Mouse (Mus musculus): ENCODE measurements around the gene Zfp423.
"Not testable (repeated sequence)": the region's sequence is repeated elsewhere in the genome, so short reads cannot be mapped to it uniquely, and the experiment has no call there.

Gene Zfp423

DNA sequence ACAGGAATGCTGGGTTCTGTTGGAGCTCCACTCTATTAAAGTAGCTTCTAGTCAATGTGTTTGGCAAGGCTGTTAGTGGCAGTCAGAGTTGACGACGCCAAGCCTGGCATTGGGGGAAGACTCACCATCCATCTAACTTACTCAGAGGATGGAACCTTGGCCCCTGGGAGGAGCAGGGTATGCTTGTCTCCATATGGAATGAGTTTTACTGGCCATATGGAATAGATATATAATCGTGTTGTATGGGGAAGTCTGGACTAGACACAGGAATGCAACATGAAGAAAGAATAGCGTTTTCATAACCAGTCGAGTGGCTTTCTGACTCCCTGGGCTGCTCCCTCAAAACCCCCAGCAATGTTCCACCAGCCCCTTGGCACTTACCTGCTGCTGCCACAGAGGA is 55.3 kb downstream of the Zfp423 start:
- no peak for DNase-seq (ENCODE audit: low read depth in 1 of 2, low spot score in 2 of 2)

DNA sequence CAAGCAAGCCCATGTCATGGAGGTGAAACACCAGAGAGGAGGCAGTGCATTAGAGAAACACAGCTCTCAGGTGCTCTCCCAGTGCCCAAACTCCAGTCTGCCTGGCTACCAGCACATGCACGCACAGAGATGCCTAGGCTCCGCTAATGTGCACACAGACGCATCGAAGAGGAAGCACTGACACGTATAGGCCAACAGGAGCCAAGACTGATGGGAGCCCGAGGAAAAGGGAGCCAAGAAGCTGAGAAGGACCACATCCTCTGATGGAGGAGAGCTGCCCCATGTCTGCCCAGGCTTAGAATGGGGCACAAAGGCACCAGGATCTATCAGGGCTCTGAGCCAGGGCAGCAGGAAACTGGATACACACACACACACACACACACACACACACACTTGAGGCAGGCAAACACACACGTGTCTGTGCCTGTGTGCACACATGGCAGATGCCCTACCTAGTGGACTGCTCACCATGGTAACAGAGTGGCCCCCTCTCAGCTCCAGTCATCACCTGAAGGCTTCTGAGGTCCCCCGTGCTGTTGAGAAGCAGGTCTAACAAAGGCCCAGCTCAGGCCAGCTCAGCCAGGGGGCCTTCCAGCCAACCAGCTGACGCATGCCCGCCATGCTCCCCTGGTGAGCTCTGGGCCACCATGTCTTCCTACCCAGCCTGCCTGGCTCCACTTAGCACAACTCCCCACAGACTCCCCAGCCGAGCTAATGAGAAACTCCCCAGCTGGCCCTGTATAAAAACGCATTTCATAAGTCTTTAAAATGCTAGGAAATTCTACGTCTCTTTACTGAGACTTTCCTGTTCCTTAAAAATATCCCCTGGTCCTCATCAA is 64.0 kb downstream of the Zfp423 start:
- DNase-seq (ENCODE audit: low read depth in 1 of 2, low spot score in 2 of 2) = no peak

DNA sequence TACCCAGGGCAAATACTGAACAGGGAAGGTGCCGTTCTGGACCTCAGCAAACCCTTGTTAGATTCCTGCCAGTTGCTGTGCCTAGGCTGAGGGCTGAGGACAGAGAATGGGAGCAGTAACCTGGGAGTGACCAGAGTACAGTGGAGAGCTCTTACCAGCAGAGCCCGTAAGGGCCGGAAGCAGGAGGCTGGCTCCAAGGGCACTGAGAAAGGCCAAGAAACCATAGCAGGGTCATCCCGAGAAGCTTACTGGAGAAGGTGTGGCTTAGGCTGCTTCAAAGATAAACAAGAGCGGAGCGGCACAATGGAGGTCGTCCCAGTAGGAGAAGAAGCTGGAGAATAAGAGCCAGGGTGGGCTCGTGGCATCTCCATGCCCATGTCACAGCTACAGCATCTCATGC is 65.1 kb downstream of the Zfp423 start:
- DNase-seq (ENCODE audit: low read depth in 1 of 2, low spot score in 2 of 2) = no peak

DNA sequence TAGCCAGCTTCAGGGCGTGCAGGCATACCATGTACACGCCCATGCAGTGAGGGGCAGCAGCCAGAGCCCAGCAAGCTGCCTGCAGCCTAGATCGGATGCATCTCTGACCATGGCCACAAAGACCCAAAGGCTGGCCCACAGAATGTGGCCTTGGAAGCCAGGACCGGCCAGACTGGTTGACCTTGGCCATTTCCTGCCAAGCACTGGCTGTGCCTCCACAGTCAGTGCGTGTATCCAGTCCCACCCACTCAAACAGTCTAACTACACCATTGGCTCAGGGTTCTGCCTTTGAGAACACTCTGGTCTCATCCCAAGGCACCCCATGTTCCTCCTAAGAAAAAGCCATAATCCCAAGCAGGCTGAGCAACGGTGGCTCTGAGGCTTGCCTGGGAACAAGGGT is 65.8 kb downstream of the Zfp423 start:
- no peak for DNase-seq (ENCODE audit: low read depth in 1 of 2, low spot score in 2 of 2)

DNA sequence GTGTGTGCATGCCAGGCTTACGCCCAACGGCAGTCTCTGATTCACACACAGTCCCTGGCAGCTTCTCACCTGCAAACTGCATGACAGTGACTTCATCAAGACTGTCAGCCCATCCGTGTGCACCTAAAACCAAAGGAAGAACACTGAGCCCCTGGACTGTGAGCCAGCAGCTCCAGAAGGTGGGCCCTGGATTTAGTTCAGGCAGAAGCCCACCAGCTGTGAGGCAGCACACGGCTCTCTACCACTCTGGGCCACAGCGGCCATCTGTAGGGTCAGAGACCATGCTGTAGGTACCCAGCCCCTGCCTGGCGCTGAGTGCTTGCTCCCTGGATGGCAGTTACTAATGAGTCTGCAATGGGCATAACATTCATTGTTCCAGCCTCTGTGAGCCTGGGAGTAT is 66.5 kb downstream of the Zfp423 start:
- DNase-seq (ENCODE audit: low read depth in 1 of 2, low spot score in 2 of 2) = no peak

DNA sequence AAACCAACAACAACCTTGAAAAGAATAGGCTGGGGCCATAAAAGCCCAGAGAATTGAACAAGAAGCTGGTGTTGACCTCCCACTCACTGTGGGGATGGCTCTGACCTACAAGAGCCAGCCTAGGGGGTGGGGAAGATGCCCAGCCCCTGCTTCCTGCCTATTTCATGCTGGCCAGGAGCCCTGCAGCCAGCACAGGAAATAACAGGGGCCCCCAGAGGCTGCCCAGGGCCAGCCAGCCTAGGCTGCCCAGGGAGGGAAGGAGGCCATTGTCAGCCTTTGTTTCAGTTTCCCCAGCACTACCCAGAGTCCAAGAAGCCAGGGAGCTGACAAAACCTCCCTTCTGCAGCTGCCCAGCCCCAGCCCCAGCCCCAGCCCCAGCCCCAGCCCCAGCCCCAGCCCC is 67.5 kb downstream of the Zfp423 start:
- no peak for DNase-seq (ENCODE audit: low read depth in 1 of 2, low spot score in 2 of 2)

DNA sequence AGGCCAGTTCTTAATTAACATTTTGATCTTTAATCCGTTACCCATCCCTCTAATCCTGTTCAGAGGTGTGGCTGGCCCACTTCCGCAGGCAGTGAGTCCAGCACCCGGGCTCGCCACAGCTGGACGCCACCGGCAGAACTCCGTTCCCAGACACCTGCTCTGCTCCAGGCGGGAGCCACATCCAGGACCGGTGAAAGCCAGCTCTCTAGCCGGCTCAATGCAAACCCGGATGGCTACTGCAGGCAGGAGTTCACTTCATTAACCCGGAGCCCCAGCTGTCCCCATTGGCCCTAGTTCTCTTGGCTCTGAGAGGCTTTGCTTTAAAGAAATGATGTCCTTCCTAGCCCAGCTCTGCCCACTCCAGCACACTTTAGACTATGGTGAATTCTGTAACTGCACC is 71.4 kb downstream of the Zfp423 start:
- DNase-seq (ENCODE audit: low read depth in 1 of 2, low spot score in 2 of 2) = no peak

DNA sequence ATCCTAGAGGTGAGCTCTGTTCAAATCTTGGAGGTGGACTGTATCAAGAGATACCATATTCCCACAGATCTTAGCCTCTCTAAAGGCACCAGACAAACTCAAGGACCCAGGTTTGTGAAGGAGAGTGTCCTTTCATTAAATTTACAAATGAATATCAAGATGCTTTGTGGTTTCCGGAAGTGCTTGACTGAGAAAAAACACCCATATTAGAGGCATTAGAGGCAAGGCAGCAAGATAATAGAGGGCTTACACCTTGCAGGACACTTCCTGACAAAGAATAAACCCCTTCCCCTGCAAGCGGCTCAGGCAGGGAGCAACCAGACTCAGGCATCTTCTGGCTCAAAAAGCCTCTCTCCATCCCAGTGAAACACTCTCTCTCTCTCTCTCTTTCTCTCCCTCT is 78.3 kb downstream of the Zfp423 start:
- DNase-seq (ENCODE audit: low read depth in 1 of 2, low spot score in 2 of 2) = no peak

DNA sequence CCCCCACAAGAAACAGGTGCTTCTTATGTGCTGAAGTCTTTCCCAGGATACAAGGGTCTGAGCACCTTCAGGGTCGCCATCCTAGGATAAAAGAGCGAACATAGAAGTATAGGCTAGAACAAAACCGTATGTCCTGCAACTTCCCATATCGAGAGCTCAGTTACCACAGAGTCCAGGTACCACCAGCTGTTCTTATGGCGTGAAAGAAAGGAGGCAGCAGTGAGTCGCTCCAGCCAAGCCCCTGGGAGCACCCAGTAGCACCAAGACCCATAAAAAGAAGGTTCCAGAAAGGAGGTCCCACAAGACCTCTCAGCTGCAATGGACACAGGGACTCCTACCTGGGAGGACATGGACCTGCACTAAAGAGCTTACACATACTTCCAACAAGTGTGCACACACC is 83.5 kb downstream of the Zfp423 start:
- DNase-seq (ENCODE audit: low read depth in 1 of 2, low spot score in 2 of 2) = no peak

DNA sequence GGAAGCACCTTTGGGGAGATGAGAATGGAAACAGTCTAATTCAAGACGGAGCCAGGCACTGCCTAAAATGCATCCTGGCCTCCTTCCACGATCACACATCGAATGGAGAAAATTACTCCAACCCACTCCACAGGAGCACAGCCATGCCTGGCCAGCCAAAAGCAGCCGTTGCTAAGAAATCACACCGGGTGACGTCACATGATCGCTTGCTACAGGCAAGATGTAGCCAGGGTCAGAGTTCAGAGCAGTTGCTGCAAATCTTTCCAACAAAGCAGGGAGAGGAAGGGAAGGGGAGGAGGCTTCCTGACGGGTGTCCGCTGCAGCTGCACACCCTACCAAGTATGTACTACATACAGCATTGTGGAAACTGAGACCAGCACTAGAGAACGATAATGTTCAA is 83.9 kb downstream of the Zfp423 start:
- DNase-seq (ENCODE audit: low read depth in 1 of 2, low spot score in 2 of 2) = no peak

DNA sequence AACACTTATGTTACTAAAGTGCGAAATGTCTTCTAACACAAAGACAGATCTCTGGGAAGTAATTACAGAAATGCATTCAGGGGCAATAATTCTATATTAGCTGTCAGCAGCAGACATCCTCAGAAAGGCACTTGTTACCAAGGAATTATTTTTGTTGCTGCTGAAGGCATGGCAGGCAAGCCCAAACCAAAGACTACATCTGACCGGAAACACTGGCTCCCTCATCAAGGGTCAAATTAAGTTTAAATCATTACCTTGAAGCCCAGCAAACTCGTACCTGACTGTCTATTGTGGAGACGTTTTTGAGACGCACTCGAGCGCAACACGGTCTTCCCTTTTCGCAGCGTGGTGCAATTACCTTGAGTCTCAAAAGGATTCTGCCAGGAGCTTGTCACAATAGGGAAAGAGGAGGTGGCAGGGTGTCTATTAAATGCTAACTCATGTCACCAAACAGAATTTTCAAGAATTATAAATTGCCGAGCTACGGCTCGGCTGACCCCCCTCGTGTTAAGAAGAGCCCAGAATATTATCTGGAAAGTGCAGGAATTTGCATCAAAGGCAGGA is 86.3 kb downstream of the Zfp423 start:
- DNase-seq (ENCODE audit: low read depth in 1 of 2, low spot score in 2 of 2) = no peak

DNA sequence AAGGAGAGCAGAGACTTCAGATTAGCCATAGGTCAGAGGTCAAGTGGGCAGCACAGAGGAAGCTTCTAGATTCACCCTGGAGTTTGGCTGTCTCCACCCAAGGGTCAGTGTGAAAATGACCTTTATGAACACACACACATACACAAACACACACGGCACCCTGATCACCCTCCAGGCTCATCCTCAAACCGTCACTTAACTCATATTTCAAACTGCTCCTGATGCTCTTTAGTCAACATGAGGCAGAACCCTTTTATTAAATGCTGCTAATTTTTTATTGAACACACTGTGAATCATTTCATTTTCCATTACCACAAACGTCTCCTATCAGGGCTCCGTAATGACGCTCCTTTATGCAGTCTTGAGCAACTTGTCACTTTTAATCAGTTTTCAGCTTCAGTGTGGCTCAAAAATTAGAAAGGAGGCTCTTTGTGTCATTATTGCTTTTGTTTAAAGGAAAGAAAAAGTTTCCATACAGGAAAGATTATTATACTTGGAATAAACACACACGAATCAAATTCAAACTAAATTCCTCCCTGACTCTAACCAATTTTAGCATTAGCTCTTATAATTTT is 87.0 kb downstream of the Zfp423 start:
- DNase-seq (ENCODE audit: low read depth in 1 of 2, low spot score in 2 of 2) = no peak

DNA sequence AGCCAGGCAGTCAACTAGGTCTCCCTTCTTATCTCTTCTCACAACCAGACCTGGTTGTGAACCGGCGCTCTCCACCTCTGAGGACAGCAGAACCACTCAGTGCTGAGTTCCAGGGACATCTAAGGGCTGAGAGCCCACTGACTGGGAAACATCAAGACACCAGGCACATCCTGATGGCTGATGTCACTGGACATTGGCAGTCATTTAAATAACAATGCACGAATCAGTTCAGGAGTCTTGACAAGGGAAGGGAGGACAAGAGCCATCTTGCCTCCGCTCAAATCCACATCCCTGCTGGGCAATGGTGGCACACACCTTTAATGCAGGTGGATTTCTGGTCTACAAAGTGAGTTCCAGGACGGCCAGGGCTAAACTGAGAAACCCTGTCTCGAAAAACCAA is 92.8 kb downstream of the Zfp423 start:
- DNase-seq (ENCODE audit: low read depth in 1 of 2, low spot score in 2 of 2) = no peak

DNA sequence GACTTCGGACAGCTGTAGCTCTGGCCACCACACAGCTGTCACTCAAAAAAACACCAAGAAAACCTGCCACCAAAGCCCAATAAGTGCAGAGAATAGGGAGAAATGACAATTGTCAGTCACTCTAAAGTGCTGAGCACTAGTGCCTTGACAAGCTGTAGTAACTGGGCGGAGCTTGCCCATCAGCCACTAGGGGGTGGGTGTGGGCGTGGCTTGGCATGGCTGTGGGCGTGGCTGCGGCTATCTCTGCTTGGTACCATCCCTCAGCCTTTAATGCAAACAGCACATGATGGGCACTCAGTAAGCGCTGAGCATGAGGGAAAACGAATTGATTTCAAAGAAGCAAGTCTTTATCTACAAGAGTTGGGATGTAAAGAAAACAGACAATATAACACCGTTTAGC is 95.2 kb downstream of the Zfp423 start:
- DNase-seq (ENCODE audit: low read depth in 1 of 2, low spot score in 2 of 2) = no peak

DNA sequence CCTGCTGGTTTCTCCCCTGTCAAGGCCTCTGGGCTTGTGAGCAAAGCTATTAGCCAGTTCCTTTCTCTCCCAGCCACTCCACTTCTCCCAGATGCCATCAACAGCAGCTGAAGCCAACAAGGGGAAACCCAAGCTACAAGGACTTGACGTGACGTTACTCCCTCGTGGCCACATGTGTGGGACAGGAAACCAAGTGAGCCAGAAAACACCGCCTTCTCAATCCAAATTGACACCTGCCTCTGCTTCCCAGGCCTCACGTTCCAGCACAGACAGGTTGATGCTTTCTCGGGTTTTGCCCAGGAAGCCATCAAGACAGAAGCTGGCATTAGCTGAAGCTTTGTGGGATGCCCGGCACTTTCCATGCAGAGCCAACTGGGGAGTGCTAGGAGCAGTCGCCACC is 96.3 kb downstream of the Zfp423 start:
- no peak for DNase-seq (ENCODE audit: low read depth in 1 of 2, low spot score in 2 of 2)

DNA sequence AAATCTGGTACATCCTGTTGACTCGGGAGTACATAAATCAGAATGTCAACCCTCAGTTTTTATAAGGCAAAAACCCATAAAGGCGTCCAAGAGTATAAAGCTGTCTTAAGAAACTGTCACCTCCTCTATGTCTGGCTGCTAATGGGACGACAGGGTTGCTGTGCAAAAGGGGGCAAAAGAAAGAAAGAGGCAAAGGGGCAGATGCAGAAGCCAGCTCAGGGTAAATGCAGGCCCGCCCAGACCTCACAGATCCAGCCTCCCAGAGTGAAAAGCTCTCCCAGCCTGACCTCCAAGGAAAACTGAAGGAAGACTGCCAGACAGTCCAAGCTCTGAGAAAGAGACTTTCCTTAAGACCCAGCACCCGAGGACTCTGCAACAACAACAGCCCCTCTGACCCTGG is 97.7 kb downstream of the Zfp423 start:
- DNase-seq (ENCODE audit: low read depth in 1 of 2, low spot score in 2 of 2) = no peak

DNA sequence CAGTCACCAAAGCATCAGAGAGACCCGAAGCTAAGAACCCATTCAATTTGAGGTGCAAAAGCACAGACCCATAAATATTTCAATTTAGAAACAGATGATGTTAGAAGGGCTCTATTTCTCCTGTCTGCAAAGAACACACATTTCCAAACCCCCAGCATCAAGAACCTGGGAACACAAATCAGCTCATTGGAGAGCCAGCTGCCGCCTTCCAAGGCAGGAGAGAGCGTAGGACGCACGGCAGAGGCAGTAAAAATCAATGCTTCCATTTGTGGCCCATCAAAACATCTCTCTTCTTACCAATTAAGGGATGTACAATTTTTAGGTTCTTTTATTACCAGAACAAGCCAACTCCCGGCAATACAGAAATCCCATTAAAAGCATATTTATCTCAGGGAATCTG is 98.5 kb downstream of the Zfp423 start:
- no peak for DNase-seq (ENCODE audit: low read depth in 1 of 2, low spot score in 2 of 2)

DNA sequence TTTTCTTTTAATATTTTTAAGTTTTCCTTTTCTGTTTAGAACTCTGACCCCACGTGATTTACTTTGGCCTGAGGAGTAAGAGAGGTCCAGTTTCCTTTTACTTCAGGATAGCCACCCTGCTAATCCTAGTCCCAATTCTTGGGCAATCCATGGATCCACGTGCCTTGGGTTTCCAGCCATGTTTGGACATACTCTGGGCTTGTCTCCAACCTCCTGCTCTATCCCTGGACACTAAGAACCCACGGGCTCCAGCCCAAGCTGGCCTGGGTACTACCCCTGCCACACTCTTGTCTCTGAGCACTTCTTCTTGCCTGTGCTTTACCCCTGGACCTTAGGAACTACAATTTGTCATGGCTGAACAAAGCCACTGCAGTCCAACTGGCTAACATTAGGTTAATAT is 107.5 kb downstream of the Zfp423 start:
- no peak for DNase-seq (ENCODE audit: low read depth in 1 of 2, low spot score in 2 of 2)

DNA sequence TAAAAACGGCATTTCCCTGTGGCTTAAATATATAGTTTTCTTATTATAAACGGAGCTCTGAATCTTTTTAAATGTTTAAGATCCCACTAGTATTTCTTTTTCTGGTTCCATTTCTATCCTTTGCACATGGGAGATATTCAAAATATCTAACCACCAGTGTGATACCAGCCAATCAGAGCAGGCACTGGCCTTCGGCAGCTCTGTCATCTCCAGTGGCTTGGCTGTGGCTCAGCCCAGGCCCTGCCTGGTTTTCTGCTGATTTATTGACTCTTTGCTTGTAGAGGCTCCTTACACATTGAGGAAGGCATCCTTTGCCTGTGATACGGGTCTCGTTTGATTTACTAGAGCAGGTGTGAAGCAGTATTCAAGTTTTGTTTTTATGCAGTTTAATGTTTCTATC is 108.0 kb downstream of the Zfp423 start:
- DNase-seq (ENCODE audit: low read depth in 1 of 2, low spot score in 2 of 2) = no peak

DNA sequence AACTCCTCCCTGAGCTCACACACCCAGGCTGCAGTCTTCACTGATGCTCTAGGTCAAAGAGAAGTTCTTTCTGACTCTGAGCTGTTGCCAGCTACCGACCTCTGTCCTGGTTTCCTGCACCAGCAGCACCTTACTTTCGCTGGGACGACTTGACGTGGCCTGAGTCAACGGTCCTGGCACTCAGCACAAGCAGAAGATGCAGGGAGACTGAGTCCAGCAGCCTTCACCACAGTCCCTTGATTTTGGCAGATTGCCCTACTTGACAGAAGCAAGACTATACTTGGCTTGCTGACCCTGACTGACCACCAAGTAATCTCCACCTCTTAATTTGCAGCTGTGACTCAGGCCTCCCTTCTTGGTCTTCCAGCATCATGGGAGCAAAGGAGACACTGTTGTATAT is 110.6 kb downstream of the Zfp423 start:
- no peak for DNase-seq (ENCODE audit: low read depth in 1 of 2, low spot score in 2 of 2)

DNA sequence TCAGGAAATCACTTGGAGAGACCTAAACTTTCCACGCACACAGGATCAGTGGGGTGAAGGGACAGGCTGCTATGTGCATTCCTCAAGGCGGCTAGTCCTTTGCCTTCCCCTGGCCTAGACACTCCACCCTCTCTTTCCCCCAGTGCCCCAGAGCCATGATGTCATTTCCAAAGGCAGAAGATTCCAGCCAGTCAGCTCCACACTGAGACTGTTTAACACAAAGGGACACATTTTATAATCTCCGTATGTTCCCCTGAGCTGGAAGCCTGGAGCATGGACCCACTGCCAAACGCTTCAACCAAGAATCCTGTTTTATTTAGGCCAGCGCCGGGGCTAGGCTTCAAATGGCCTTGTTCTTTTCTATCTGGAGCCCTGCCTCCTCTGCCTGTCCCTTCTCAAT is 111.6 kb downstream of the Zfp423 start:
- no peak for DNase-seq (ENCODE audit: low read depth in 1 of 2, low spot score in 2 of 2)

DNA sequence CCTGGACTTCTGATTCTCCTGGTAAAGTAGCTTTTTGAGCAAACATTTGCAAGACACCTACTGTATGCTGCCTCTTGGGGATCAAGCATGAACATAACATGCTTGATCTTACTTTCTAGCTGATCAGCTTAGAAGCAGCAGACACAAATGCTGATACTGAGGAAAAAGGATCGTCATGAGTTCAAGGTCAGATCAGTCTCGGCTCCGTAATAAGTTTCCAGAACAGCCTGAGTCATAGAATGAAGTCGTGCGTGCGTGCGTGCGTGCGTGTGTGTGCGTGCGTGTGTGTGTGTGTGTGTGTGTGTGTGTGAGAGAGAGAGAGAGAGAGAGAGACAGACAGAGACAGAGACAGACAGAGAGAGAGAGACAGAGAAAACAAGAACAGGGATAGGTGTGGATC is 117.3 kb downstream of the Zfp423 start:
- not testable (repeated sequence) for DNase-seq (ENCODE audit: low read depth in 1 of 2, low spot score in 2 of 2)

DNA sequence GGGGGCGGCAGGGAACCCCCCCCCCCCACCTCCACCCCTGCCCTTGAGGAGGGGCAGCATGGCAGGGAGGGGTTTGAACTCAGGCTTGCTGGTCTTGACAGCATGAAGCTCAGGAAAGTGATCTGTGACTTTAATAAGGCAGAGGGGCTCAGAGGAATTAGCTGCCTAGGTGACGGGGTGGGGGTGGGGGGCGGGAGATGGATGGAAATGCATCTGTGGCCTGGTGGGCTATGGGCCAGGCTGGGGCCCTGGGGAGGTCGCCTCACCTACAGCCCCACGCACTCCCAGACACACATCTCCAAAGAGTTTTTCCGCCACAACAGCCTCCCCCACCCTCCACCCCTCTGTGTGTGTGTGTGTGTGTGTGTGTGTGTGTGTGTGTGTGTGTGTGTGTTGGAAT is 122.1 kb downstream of the Zfp423 start:
- no peak for DNase-seq (ENCODE audit: low read depth in 1 of 2, low spot score in 2 of 2)

All from monocyte, adult 2 months (primary cell).